Mouse (Mus musculus) megakaryocyte, embryonic 14.5 days (primary cell): ENCODE measurements around the gene Dnah9. TPM values are rescaled to one million over a fixed set of nuclear protein-coding genes. Genes with fewer than 3 reads are reported as not detected.
A peak's percentile ranks its signal among the peaks of the same experiment; 100 is the strongest.

ENCODE experiments used
- H3K27me3 ChIP-seq: replicated peaks from 2 replicates; pipeline ENCODE3; 2012; ENCODE audit warnings: inconsistent platforms
- H3K36me3 ChIP-seq: replicated peaks from 2 replicates; pipeline ENCODE3; 2012; ENCODE audit warnings: low read length, inconsistent platforms, mixed read lengths
- H3K4me1 ChIP-seq: 2 replicates; pipeline ENCODE4 v1.6.1; 2012; ENCODE audit warnings: inconsistent platforms
- H3K4me3 ChIP-seq: replicated peaks from 2 replicates; pipeline ENCODE3; 2012; ENCODE audit warnings: moderate library complexity, mild to moderate bottlenecking, inconsistent platforms
- H3K9me3 ChIP-seq: 2 replicates; pipeline ENCODE4 v1.6.1; 2012; ENCODE audit warnings: inconsistent platforms
- FLI1 ChIP-seq: IDR thresholded peaks from 2 replicates; pipeline ENCODE4 v1.6.1; 2012; ENCODE audit warnings: low read length, inconsistent platforms, mixed read lengths
- GATA1 ChIP-seq: IDR thresholded peaks from 3 replicates; pipeline ENCODE4 v1.6.1; 2012; ENCODE audit warnings: mixed read lengths, low read length, inconsistent platforms, borderline replicate concordance
- polyA plus RNA-seq: library from polyadenylated mRNA; stranded (reverse); fragments of >175 nt; gene quantifications from 2 replicates; pipeline ENCODE4 v1.2.3, GENCODE M21; 2012; ENCODE audit warnings: low replicate concordance; ENCODE audit not compliant: insufficient read depth

Dnah9 gene
- not detected in 2 replicates for polyA plus RNA-seq

DNA sequence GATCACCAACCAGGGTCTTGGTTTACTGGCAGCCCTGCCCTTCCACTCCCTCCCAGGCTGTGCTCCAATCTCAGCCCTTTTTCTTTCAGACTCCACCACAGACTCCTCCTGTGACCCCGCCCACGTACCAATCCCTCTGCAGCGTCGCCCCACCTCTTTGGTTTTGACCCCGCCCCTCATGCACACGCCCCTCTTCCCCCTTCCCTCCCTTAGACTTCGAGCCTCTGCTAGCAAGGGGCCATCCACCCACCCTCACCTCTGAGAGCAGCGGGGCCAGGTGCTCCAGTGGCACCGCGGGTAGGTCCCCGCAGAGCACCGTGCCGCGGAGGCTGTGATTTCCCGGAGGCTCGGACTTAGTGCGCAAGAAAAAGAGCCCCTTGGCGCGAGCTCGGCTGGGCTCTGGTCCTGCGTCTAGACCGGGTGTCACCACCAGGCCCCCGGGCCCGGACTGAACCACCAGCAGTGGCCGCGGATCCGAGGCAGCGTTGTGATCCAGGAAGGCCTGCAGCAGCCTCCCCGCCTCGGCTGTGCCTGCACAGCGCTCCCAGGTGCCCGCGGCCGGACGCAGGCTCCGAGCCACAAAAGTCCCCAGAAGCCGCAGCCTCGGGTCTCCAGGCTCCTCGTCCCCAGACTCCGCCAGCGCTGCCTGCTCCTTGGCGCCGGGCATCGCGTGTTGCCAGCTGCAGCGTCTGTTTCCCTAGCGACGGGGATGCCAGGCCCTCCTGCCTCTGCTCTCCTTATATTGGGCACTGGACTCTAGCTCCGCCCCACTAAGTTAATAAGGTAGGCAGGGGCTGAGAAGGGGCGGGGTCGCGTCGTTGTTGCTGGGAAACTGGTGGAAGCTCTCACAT is at the start of gene Dnah9:
Dnah9 (minus strand) TSS at position 751 of the 851 bp plus-strand sequence.
- Histone ChIP-seq H3K36me3 (no peaks in the 10 kb centered on the region), H3K27me3 (peaks cover 18% of the 10 kb centered on the region), H3K4me3 (peak within 1 kb of the TSS; percentile 50), H3K9me3 (no peaks in the 10 kb centered on the region), H3K4me1 (peaks cover 8% of the 10 kb centered on the region; the same call in 1 of the 2 replicates)
- no peak for TF ChIP-seq FLI1
- no peak for TF ChIP-seq GATA1

DNA sequence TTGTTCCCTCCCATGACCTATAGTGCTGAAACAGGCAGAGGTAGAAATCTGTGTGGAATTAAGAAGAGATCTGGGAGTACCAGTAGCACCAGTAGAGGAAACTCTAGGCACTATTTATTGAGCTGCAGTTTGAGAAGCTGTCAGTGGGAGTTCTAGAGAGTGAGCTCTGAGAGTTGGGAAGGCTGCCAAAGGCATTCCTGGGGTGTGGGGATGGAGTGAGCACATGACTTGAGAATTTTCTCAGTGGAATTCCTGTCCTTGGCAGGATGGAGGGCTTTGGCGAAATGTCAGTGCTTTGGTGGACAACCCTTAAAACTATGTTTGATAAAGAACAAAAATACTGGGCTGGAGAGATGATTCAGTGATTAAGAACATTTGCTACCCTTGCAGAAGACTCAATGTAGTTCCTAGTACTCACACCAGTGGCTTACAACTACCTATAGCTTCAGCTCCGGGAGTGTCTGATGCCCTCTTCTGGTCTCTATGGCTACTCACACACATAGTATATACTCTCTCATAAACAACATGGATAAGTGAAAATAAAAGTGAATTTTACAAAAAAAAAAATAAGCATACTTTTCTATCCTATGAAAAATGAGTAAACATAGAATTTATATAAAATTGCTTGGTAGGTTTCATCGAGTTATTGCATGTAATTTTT is 20.4 kb upstream of the Dnah9 start:
- Histone ChIP-seq H3K9me3 (0 out of 2 replicates have a peak, but pooled peaks cover 2% of the 10 kb centered on the region), H3K27me3 (no peaks in the 10 kb centered on the region), H3K36me3 (no peaks in the 10 kb centered on the region), H3K4me1 (no peaks in the 10 kb centered on the region), H3K4me3 (no peak overlapping the region)
- TF ChIP-seq GATA1, result no peak
- TF ChIP-seq FLI1, result no peak

DNA sequence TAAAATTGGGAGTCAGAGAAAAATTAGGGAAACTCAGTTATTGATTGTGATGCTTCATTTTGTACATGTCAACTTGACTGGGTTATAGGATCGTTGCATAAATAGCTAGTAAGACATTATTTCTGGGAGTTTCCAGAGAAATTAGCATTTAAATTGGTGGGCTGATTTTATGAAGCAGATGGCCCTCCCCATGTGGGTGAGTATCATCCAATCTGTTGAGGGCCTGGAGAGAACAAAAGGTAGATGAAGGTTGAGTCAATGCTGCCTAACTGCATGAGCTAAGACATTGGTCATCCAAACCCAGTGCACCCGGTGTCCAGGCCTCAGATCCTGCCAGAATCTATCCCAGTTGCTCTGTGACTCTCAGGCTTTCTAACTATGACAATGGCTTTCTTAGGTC is 19.8 kb upstream of the Dnah9 start:
- Histone ChIP-seq H3K4me1 (no peaks in the 10 kb centered on the region), H3K9me3 (0 out of 2 replicates have a peak, but pooled peaks cover 2% of the 10 kb centered on the region), H3K27me3 (no peaks in the 10 kb centered on the region), H3K36me3 (no peaks in the 10 kb centered on the region), H3K4me3 (no peak overlapping the region)
- TF ChIP-seq FLI1, result no peak
- TF ChIP-seq GATA1, result no peak

DNA sequence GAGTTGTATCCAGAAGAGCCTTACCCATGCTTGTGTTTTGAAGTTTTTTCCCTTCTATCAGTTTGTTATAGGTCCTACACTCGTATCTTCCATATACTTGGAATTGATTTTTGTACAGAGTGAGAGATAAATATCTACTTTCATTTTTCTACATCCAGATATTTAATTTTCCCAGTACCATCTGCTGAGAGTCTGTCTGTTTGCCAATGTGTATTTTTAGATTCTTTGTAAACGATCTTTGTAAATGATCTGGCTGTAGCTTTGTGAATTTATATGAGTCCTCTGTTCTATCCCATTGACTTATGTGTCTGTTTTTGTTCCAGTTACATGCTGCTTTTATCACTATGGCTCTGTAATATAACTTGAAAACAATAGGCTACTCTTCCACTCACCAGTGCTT is 9.4 kb upstream of the Dnah9 start:
- no peak overlapping the region for H3K4me3 ChIP-seq
- TF ChIP-seq FLI1 (no peak), GATA1 (no peak)
- no peaks in the 10 kb centered on the region for H3K36me3 ChIP-seq
- no peaks in the 10 kb centered on the region for H3K9me3 ChIP-seq
- H3K4me1 ChIP-seq, result no peaks in the 10 kb centered on the region
- H3K27me3 ChIP-seq, result no peaks in the 10 kb centered on the region

DNA sequence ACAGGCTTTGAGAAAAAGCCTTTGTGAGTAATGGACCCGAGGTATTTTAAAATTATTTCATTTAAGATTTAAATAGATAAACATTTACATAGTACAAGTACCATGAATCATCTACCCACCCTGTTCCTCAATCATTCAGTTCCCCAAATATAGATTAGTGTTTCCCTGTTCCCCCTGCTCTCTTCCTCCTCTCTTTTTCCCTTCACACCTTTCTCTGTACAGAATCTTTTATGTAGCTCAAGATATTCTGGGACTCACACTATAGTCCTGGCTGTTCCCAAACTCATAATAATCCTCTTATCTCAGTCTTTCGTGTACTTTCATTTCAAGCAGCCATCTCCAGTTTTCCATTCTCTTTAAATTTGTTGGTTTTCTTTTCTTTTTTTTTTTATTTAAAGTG is 4.3 kb downstream of the Dnah9 start:
- TF ChIP-seq GATA1 (no peak), FLI1 (no peak)
- Histone ChIP-seq H3K4me1 (peaks cover 8% of the 10 kb centered on the region; the same call in 1 of the 2 replicates), H3K4me3 (no peak overlapping the region), H3K9me3 (0 out of 2 replicates have a peak, but pooled peaks cover 5% of the 10 kb centered on the region), H3K27me3 (peaks cover 17% of the 10 kb centered on the region), H3K36me3 (no peaks in the 10 kb centered on the region)

DNA sequence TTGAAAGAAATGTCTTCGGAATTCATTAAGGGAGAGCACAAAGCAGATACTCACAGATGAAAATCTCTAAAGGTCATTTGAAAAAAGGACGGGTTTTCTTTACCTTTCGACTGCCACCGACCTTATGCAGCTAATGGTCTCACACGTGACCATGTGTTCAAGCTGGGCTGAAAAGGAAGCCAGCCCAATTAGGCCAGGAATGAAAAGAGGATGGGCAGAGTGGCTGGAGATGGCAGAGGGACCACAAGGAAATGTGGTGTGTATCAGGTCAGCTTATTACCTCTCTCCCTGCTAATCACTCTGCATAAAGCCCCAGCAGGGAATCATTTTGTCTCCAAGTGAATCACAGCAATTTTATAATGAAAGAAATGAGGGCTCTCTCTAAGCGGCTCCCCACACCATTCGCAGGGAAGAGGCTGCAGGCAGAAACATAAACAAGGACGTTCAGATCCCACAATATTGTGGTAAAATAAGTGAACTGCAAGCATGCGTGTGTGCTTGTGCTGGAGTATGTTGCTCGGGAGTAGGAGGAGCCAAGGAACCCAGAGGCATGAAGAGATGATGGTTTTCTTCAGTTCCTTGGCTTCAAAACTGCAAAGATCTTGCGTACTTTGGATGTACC is 27.6 kb downstream of the Dnah9 start:
- Histone ChIP-seq H3K4me1 (no peaks in the 10 kb centered on the region), H3K27me3 (no peaks in the 10 kb centered on the region), H3K4me3 (no peak overlapping the region), H3K9me3 (no peaks in the 10 kb centered on the region), H3K36me3 (no peaks in the 10 kb centered on the region)
- TF ChIP-seq GATA1, result no peak
- no peak for TF ChIP-seq FLI1

DNA sequence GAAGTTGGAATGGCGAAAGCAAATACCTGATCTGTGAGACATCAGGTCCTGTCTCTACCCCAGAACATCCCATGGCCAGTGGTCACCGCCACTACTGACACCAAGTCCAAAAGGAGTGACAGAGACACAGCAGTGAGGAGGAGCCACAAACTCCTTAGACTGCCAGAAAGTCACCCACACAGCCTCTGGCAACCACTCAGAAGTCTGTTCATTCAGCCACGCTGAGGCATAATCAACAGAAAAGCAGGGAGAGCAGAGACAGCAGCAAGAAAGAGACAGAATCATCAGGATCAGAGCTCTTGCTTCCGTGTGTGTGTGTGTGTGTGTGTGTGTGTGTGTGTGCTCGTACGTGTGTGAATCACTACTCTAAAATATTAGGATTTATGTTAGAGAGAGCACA is 33.5 kb downstream of the Dnah9 start:
- Histone ChIP-seq H3K4me1 (no peaks in the 10 kb centered on the region), H3K9me3 (no peaks in the 10 kb centered on the region), H3K27me3 (no peaks in the 10 kb centered on the region), H3K36me3 (no peaks in the 10 kb centered on the region), H3K4me3 (no peak overlapping the region)
- TF ChIP-seq FLI1 (no peak), GATA1 (no peak)

DNA sequence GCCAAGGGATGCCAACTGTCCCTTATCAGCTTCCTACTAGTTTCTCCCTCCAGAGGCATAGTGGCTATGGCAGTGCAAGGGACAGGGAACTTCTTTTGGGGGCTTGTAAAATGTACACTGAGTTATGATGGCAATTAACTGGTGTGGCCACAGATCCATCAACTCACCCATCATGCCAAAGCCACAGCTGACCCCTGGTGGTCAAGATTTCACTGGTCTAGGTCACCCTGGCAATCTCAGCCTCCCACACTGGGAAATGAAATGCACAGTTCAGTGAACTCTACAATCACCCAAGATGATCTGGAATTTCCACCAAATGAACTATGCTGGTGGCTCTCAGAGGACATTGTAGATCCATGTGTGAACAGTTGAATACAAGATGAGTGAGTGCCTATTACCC is 42.2 kb downstream of the Dnah9 start:
- Histone ChIP-seq H3K4me1 (no peaks in the 10 kb centered on the region), H3K27me3 (no peaks in the 10 kb centered on the region), H3K36me3 (no peaks in the 10 kb centered on the region), H3K4me3 (no peak overlapping the region), H3K9me3 (no peaks in the 10 kb centered on the region)
- TF ChIP-seq FLI1 (no peak), GATA1 (no peak)

DNA sequence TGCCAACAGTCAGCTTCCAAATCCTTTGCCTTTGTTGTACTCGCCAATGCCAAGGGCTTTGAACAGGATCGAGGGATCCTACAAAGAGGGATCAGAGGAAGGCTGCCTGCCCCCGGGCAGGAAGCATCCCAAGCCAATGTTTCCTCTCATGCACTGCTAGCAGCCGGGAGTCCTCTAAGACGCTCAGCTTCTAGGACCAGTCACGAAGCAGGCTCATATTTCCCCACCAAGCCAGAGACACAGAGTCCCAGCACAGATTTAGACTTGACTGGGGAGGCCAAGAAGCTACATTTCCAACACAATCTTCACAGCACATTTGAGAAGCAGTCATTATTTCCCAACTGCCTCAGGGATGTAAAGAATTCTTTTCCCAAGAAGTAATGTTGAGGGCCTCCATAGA is 43.9 kb downstream of the Dnah9 start:
- TF ChIP-seq GATA1 (no peak), FLI1 (no peak)
- no peaks in the 10 kb centered on the region for H3K27me3 ChIP-seq
- no peaks in the 10 kb centered on the region for H3K36me3 ChIP-seq
- H3K9me3 ChIP-seq, result no peaks in the 10 kb centered on the region
- H3K4me1 ChIP-seq, result no peaks in the 10 kb centered on the region
- H3K4me3 ChIP-seq, result no peak overlapping the region

DNA sequence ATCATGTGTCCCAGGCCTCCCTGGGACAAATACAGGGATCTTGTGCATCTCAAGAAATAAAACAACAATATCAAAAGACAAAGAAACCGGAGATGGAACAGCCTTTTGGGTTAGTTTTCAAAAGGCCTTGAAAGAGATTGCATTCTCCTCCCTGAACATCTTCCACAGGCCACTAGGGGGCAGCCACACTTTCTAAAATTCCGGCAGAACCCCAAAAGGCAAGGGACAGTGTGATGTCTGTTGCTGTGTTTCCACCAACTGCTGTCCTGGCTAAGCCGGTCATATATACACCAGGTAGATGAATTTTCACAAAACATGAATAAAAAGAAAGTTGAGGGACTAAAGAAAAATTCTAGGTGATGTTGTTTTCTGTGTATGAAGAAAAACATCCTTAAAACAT is 46.3 kb downstream of the Dnah9 start:
- H3K4me3 ChIP-seq, result no peak overlapping the region
- H3K36me3 ChIP-seq, result no peaks in the 10 kb centered on the region
- TF ChIP-seq FLI1 (no peak), GATA1 (no peak)
- no peaks in the 10 kb centered on the region for H3K4me1 ChIP-seq
- no peaks in the 10 kb centered on the region for H3K27me3 ChIP-seq
- H3K9me3 ChIP-seq, result no peaks in the 10 kb centered on the region
